Mouse (Mus musculus) layer of hippocampus, postnatal 14 days (tissue): ENCODE results near the gene Prkar1b. TPM values are rescaled to one million over a fixed set of nuclear protein-coding genes. Genes with fewer than 3 reads are reported as not detected.

ENCODE experiments used
- DNase-seq, 2 experiments: peaks; one replicate each; pipeline ENCODE4 v3.0.0; 2021 to 2022; ENCODE audit warnings: low spot score in 2 of 2, mixed read lengths in 1 of 2
- total RNA-seq, 2 experiments: library from RNA; stranded (reverse); gene quantifications; 2 replicates each; pipeline ENCODE4 v1.2.3; 2021

The Prkar1b gene
- total RNA-seq, 2 experiments from 2014 or later: 387 to 389 TPM

- DNase-seq: no peak
Observed at GRCm38 (mm10) chr5:138980608-138981007, 169.2 kb downstream of the Prkar1b start.

- no peak for DNase-seq
Observed at GRCm38 (mm10) chr5:138979840-138980239, 170.0 kb downstream of the Prkar1b start.

GRCm38 (mm10) chr5:138977759-138978158 lies 172.0 kb downstream of the Prkar1b start:
- DNase-seq: no peak

- DNase-seq: no peak
Observed at GRCm38 (mm10) chr5:138974911-138975485, 174.8 kb downstream of the Prkar1b start.

- DNase-seq: no peak
Observed at GRCm38 (mm10) chr5:138973480-138973879, 176.3 kb downstream of the Prkar1b start.

- no peak for DNase-seq
Observed at GRCm38 (mm10) chr5:138971405-138971804, 178.4 kb downstream of the Prkar1b start.

GRCm38 (mm10) chr5:138970056-138970490 lies 179.7 kb downstream of the Prkar1b start:
- no peak for DNase-seq

Other genes starting within 250 kb of the Prkar1b start
- 10 to 100 TPM; 50.2 to 50.3 TPM for gene Pdgfa, start 152.6 kb downstream of the Prkar1b start, total RNA-seq
- 1 to 10 TPM; 7.0 to 7.4 TPM for gene Dnaaf5, start 222 bp upstream of the Prkar1b start, total RNA-seq
- gene Sun1, start 50.6 kb upstream of the Prkar1b start, total RNA-seq: 10 to 100 TPM; 66.9 to 73.5 TPM
- 10 to 100 TPM; 45.5 to 49.2 TPM for gene Get4, start 102.3 kb upstream of the Prkar1b start, total RNA-seq
- 100 to 1,000 TPM; 263 to 264 TPM for gene Adap1, start 175.6 kb upstream of the Prkar1b start, total RNA-seq
- 10 to 100 TPM; 73.6 to 79.4 TPM for gene Cox19, start 201.4 kb upstream of the Prkar1b start, total RNA-seq
- gene Cyp2w1, start 202.6 kb upstream of the Prkar1b start, total RNA-seq: not detected
- gene Gpr146, start 227.7 kb upstream of the Prkar1b start, total RNA-seq: 10 to 100 TPM; 10.1 to 11.8 TPM